Mouse (Mus musculus) brown adipose tissue, adult 24 weeks (tissue): Measurements from ENCODE around the gene Prkcd. TPM values are rescaled to one million over a fixed set of nuclear protein-coding genes. Genes with fewer than 3 reads are reported as not detected.

Source experiments
- H3K27ac ChIP-seq: fragments of 200-500 bp; replicated peaks from 2 replicates; pipeline ENCODE4 v1.5.1; 2012; ENCODE audit warnings: low read depth, mild to moderate bottlenecking, low read length
- H3K4me1 ChIP-seq: fragments of 200-500 bp; 2 replicates; pipeline ENCODE4 v1.6.1; 2012; ENCODE audit warnings: low read length, mixed read lengths; ENCODE audit not compliant: control insufficient read depth, insufficient read depth, insufficient read length
- H3K4me3 ChIP-seq: fragments of 200-500 bp; 2 replicates; pipeline ENCODE4 v1.5.1; 2012; ENCODE audit warnings: low read depth, mild to moderate bottlenecking, low read length, moderate library complexity; ENCODE audit not compliant: insufficient read depth
- polyA plus RNA-seq: library from polyadenylated mRNA; stranded (reverse); fragments of >200 nt; gene quantifications from 2 replicates; pipeline ENCODE4 v1.2.4, GENCODE M21; 2012; ENCODE audit not compliant: missing spikeins, insufficient read depth, insufficient read length

The Prkcd gene
- polyA plus RNA-seq, 1 experiment = 8.4 TPM

DNA sequence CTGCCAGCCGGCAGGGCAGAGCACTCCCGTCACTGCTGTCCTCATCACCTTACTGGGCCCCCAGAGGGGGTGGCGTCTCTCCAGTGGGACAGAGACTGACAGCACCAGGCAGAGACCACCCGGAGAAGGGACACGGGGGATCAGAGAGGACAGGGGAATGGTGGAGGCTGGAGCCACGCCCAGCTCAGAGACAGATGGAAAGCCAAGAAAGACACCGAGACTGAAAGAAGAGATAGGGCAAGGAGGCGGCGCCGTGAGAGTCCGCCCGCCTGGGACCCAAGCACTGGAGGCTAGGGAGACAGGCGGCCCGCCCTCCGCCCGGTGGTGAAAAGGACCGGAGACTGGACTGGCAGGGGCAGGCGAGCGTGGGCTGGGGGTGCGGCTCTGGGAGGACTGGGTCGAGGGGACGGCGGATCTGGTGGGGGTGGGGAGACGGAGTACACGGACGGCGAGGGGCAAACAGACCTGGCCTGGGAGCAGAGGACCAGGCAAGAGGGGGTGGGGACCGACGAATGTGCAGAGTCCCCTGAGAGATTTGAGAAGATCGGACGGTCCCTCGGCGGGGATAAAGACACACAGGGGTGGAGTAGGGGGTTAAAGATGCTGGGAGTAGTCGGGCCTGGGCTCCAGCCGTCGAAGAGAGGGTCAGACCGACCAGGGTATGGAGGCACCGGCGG, 741 bp downstream of the Prkcd start:
- H3K27ac ChIP-seq = peak overlapping the region; percentile 46

DNA sequence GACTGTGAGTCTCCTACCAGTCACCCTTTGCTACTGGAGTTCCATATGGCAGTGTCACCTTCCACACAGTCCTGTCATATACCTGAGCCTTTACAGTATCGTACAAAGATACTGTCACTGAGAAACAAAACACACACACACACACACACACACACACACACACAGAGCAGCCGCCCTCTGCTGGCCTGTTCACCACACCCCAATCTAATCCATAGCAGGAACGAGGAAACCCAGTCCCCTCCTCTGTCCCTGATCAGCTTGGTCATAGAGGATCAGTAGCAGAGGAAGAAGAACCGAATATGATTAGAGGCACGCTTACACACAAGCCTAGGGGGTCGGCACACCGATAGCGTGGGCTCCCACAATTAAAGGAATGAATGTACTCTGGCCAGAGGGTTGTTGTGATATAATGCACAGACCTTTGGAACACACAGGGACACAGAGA, 1.7 kb downstream of the Prkcd start:
- Histone ChIP-seq H3K27ac (peak overlapping the region; percentile 22; the same call in 1 of the 2 replicates), H3K4me1 (peaks cover 9% of the 10 kb centered on the region)

More for the DNA sequence above, 741 bp downstream of the Prkcd start:
- Histone ChIP-seq H3K4me3 (peak overlapping the region; percentile 90), H3K4me1 (peaks cover 3% of the 10 kb centered on the region)

DNA sequence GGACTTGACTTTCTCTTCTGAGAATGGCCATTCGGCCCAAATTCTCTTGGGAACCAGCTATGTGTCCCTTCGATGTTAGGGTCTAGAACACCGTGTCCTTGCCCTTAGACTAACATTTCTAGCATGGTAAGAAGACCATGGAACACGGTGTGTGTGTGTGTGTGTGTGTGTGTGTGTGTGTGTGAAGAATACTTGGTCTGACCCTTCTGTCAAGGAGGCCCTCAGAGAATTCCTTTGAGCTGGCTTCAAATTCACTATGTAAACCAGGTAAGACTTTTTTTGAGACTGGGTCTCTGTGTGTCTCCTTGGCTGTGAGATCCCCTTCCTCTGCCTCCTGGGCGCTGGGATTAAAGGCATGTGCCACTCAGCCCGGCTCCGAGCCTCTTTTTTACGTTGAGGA, 3.5 kb downstream of the Prkcd start:
- H3K4me1 ChIP-seq = peaks cover 9% of the 10 kb centered on the region
- no peak overlapping the region for H3K27ac ChIP-seq
- H3K4me3 ChIP-seq = no peak overlapping the region

More for the DNA sequence above, 1.7 kb downstream of the Prkcd start:
- H3K4me3 ChIP-seq = peak overlapping the region; percentile 90

DNA sequence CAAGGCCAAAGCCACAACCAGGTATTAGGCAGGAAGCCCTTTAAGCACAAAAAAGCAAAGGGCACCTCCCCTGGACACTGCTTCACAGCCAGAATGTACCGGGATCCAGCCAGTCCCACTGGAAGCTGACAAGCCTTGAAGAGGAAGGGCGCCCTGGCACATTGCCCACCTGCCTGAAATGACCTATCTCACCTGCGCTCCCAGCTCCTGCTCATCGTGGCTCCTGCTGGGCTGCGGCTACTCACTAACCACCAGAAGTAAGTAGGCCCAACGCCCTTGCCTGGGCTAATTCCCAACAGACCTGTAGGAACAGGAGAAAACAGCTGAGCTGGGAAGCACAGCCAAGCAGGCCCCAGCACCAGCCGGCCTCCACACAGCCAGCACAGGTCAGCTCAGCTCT, 3.9 kb downstream of the Prkcd start:
- Histone ChIP-seq H3K4me3 (no peak overlapping the region), H3K27ac (no peak overlapping the region), H3K4me1 (peaks cover 9% of the 10 kb centered on the region)

DNA sequence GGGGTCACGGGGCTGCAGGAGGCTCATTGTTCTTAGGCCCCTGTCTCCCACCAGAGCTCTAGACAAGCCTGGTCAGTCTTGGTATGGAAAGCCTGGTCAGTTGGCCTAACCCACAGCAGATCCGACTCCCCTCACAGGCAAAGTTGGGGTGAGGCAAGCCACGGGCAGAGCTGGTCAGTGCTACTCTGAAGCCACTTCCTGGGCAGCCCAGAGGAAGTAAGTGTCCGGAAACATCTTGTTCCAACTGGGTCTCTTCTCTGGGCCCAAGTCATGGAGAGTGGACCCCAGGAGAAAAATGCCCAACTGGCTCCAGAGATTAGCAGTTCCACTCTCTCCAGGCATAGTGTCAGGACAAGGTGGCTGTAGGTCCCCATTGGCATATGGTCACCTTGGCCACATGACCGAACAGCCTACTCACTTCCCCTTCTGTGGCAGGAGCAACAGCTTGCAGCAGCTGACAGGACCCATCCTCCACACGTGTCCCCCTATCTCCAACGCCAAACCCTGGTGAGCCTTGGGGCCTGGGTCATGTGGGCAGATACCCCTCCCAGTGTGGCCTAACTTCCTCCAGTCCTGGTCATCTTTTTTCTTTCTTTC, 5.9 kb downstream of the Prkcd start:
- H3K27ac ChIP-seq = peak overlapping the region; percentile 61
- H3K4me1 ChIP-seq = peaks cover 9% of the 10 kb centered on the region
- H3K4me3 ChIP-seq = no peak overlapping the region

DNA sequence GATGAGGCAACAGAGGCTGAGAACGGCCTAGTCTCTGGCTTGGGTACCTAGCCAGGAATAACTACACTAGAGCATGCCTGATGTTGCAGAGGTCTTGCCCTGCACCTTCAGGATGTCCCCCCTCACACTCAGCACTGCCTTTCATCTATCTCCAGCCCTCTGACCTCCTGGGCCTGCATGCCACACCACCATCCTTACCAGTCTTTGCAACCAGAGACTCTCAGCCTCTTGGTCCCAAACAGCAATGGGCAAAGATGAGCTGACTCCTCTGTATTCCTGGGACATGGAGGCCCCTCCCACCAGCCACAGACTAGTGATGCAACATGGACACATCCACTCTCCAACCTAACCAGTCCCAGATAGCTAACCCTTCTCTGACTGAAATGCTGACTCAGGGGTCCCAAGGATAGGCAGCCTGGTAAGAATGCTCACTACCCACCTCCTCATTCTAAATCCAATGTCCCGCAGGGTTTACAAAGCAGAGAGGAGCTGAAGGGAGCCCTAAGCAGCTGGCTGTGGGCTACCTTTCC, 7.2 kb downstream of the Prkcd start:
- H3K27ac ChIP-seq = no peak overlapping the region
- no peak overlapping the region for H3K4me3 ChIP-seq
- peaks cover 9% of the 10 kb centered on the region; the same call in 1 of the 2 replicates for H3K4me1 ChIP-seq

DNA sequence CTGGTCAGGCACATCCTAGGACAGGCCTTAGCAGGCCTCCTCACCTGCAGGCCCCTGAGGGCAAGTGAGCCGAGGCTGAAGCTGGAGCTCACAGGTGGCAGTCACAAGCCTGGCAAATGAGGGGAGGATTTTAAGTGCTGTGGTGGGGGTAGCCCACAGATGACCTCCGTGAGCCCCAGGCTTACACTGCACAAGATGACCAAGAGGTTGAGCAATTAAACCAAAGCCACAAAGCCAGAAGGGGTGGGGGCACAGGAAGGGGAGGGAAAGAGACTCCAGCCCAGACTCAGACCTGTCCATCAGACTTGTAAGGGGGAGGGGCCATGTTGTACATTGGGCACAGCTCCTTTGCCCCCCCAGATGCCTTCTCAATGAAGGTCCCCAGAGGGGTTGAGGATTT, 9.3 kb downstream of the Prkcd start:
- Histone ChIP-seq H3K4me1 (peaks cover 13% of the 10 kb centered on the region), H3K27ac (no peak overlapping the region), H3K4me3 (no peak overlapping the region)

DNA sequence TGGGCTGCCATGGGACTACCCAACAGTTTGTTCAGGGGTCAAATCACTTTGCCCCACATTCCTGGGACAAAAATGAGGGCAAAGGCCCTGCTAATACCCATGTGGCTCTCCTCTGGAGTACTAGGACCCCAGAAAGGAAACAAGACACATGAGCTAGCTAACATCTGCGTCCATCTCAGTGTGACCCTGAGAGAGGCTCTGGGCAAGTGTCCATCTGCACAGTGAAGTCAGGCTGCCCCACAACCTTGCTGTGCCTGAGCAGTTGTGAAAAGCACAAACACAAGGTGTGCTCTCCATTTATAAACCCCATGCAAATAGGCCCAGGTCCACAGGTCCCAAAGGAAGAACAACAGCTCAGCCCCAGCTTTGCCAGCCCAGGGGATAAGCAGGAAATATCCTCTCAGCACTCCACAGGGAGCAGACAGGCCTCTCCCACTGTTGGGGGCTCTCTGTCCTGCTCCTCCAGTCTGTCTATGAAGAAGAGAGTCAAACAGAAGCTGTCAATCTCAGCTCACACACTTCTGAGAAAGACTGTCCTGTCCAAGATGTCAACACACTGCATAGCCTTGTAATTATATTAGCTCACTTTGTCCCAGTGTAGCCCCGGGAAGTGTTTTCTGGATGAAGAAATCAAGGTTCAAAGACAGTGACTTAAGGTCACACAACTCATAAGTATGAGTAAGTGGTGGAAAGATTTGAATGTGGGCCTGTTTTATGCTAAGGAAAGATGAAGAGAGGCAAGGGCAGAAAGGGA, 12.9 kb downstream of the Prkcd start:
- Histone ChIP-seq H3K4me3 (no peak overlapping the region), H3K4me1 (peaks cover 7% of the 10 kb centered on the region), H3K27ac (no peak overlapping the region; the same call in 1 of the 2 replicates)

DNA sequence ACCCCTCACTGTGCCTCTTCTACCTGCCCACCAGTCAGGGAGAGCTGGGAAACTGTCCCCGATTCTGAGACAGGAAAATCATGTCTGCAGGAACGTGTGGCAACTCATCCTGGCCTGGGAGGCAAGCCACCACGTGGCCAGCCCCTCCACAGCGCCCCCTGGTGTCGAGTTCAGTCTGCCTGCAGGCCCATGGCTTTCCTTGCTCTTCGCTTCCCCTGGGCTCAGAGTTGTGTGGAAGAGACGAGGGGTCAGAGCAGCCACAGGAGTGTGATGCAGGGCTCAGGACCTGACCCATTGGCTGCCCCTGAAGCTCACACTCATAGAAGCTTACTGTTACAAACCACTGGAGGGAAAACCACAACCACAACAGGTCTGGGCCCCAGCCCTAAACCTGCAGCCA, 13.5 kb downstream of the Prkcd start:
- Histone ChIP-seq H3K4me3 (no peak overlapping the region), H3K4me1 (peaks cover 7% of the 10 kb centered on the region), H3K27ac (no peak overlapping the region)

DNA sequence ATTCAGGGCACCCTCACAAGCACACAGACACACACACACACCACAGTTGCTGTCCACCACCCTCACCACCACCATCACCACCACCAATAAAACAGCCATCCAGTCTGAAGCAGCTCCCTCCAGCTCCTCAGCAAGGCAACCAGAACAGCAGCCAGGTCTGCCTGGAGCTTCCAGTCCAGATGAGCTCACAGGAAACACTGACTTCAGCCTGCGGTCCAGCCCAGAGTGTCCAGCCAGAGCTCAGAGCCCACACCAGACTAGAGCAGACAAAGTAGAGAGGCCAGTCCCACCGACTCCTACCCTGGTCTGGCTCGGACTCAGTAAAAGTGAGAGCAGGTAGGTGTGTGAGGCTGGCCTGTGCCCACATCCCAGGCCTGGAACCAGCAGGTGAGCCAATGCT, 15.1 kb downstream of the Prkcd start:
- peaks cover 7% of the 10 kb centered on the region for H3K4me1 ChIP-seq
- H3K27ac ChIP-seq = no peak overlapping the region
- no peak overlapping the region for H3K4me3 ChIP-seq

DNA sequence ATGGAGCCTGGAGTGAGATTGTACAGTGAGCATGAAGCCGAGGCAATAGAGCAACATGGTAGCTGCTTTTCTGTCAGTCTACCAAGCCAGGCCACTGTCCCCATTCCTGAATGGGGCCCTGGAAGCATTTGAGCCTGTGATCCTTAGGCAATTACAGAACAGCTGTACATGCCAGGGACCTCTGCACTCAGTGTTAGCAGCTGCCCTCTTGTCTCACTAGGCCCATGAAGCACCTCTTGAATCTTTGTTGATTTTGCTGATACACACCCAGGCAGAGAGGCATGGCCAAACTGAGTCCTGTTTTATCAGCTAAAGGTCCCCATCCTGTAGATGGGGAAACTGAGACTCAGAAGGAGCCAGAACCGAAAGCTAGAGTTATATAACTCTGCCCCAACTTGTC, 15.7 kb downstream of the Prkcd start:
- H3K4me3 ChIP-seq = no peak overlapping the region
- peaks cover 7% of the 10 kb centered on the region for H3K4me1 ChIP-seq
- no peak overlapping the region for H3K27ac ChIP-seq

DNA sequence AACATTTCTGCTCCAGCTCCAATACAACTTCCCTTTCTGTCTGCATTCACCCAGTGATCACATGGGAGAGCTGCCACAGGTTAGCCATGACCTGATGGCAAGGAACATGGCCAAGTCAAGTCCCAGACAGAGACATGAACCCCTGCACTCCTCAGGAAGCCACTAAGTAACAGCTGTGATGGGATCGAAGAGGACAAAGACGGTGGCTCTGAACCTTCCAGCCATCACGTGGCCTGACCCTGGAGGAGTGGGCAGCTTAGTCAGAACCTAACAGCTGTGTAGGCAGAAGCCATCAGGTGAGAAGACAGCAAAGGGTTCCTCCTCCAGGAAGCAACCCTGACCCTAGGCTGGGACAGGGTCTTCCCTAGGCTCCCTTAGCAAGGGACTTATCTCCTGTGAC, 16.5 kb downstream of the Prkcd start:
- no peak overlapping the region for H3K27ac ChIP-seq
- H3K4me3 ChIP-seq = no peak overlapping the region
- peaks cover 7% of the 10 kb centered on the region for H3K4me1 ChIP-seq

DNA sequence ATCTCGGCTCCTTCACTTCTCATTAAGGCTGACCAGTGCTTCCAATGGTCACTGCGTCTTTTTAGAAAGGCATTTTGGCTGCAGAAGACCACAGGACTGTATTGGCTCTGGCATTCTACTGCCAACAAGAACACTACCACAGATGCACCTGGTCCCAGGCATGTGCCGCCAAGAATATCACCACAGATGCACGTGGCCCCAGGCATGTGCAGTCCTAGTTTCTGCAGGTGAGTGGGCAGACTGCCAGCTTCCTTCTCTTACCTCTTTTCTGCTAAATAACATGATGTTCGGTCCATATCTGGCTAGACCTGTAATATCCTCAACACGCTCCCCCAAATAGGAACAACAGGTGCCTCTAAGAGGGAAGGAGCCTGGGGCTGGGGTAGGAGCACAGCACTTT, 17.8 kb downstream of the Prkcd start:
- Histone ChIP-seq H3K4me3 (no peak overlapping the region), H3K4me1 (peaks cover 7% of the 10 kb centered on the region), H3K27ac (no peak overlapping the region)

DNA sequence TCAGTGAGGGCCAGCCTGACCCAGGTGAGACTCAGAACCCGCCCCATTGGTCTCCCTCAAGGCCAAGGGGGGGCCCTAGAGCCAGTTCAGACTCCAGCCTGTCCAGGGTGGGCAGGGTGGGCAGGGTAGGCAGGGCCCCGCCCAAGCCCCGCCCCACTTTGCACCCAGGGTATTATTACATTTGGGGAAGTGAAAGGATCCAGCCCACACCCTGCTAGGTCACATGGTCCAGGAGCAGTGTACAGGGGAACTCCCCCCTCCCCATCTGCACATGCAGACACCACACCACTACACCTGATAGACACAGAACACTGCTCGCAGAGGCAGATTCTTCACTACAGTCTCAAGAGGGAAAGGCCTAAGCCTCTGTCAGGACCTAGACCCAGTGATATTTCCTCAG, 18.3 kb downstream of the Prkcd start:
- no peak overlapping the region for H3K4me3 ChIP-seq
- H3K27ac ChIP-seq = no peak overlapping the region
- H3K4me1 ChIP-seq = peaks cover 2% of the 10 kb centered on the region; the same call in 1 of the 2 replicates

DNA sequence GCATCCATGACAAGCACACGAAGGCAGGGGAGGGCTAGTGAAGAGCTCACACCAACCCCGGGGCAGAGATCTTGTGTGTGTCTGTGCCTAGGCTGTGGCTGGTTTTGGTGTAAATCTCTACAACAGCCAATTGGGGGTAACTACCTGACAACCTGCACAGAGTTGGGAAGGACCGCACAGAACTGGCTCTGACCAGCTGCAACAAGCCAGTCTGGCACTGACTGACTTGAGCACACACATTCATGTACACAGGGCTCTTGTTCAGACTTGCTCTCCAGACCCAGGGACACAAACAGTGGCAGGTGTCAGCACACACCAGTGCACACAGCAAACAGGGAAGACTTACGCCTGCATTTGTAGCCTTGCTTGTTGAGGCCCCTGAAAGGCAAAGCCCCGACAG, 19.2 kb downstream of the Prkcd start:
- Histone ChIP-seq H3K27ac (no peak overlapping the region), H3K4me3 (no peak overlapping the region), H3K4me1 (no peaks in the 10 kb centered on the region)
